Mouse (Mus musculus): Measurements from ENCODE around the gene Grk3. TPM values are rescaled to one million over a fixed set of nuclear protein-coding genes. Genes with fewer than 3 reads are reported as not detected.

The Grk3 gene
- polyA plus RNA-seq, 1 experiment from 2014 or later: 23.3 TPM

DNA sequence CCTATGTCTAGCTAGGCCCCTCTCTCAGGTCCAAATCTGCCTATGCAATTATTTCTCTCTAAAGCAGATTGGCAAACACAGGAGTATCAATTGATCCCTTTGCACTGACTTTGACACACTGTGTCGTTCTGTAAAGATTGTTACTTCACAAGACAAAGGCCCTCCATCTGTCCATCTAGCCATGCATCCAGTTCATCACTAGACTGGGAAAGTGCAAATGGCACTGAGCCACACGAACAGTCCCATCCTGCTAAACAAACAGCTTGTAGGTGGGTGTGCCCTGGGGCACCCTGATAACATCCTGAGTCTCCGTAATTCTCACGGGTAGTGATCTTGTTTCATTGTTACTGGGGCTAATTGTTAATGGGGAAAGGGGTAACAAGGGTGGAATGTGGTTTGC is 52.1 kb downstream of the Grk3 start:
- Histone ChIP-seq H3K27ac (replicated peaks) (no peak overlapping the region), H3K9ac (replicated peaks) (no peak overlapping the region), H3K4me2 (no peak overlapping the region), H3K4me1 (peaks cover 7% of the 10 kb centered on the region), H3K4me3 (replicated peaks) (no peak overlapping the region), H3K36me3 (no peaks in the 10 kb centered on the region), H3K9me3 (replicated peaks) (no peaks in the 10 kb centered on the region), H3K27me3 (replicated peaks) (no peaks in the 10 kb centered on the region)
- 24% methylated on average over 4 of the region's 4 CpGs for WGBS
- no peak for ATAC-seq (ENCODE audit: low FRiP score)

DNA sequence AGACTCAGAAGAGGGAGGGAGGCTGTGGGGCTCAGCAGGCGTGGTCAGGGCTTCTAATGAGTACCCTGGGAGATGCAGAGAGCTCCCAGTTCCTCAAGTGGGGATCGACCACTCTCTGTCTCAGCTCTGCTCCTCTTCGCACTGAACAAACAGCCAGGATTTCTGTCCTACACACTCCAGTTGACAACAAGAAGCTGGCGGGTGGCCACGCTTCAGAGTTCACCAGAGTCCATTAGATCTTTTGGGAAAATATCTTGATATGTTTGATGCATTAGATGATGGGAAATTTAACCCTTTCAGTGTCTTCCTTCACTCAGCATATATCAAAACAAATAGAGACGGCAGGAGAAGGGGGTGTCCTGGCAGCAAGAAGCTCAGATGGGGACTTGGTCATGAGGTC is 53.4 kb downstream of the Grk3 start:
- 71% methylated on average over 6 of the region's 6 CpGs for WGBS
- Histone ChIP-seq H3K4me1 (peaks cover 7% of the 10 kb centered on the region), H3K27me3 (replicated peaks) (no peaks in the 10 kb centered on the region), H3K27ac (replicated peaks) (no peak overlapping the region), H3K4me3 (replicated peaks) (no peak overlapping the region), H3K9ac (replicated peaks) (no peak overlapping the region), H3K4me2 (no peak overlapping the region), H3K36me3 (no peaks in the 10 kb centered on the region), H3K9me3 (replicated peaks) (no peaks in the 10 kb centered on the region)
- ATAC-seq (ENCODE audit: low FRiP score): no peak

DNA sequence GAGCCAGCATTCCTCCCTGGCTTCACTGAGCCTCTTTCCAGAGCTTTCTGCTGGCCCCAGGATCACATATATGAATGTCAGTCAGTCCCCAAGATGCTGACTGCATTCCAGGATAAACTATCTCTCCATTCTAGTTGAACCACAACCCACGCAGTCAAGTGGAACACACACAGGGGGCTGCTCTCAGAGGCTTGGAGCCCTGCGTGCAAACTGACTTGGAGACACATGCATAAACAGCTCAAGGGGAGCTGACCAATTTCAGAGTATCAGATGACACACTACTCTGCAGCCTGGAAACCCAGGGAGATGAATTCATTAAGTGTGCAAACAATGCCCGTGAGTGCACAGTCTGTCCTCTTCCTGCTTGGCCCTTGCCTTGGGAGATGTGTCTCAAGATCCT is 54.7 kb downstream of the Grk3 start:
- Histone ChIP-seq H3K4me3 (replicated peaks) (no peak overlapping the region), H3K36me3 (peaks cover 3% of the 10 kb centered on the region; the same call in 1 of the 2 replicates), H3K4me1 (peaks cover 7% of the 10 kb centered on the region), H3K4me2 (no peak overlapping the region), H3K27me3 (replicated peaks) (no peaks in the 10 kb centered on the region), H3K9ac (replicated peaks) (no peak overlapping the region), H3K27ac (replicated peaks) (no peak overlapping the region), H3K9me3 (replicated peaks) (no peaks in the 10 kb centered on the region)
- 28% methylated on average over 3 of the region's 3 CpGs for WGBS
- no peak for ATAC-seq (ENCODE audit: low FRiP score)

DNA sequence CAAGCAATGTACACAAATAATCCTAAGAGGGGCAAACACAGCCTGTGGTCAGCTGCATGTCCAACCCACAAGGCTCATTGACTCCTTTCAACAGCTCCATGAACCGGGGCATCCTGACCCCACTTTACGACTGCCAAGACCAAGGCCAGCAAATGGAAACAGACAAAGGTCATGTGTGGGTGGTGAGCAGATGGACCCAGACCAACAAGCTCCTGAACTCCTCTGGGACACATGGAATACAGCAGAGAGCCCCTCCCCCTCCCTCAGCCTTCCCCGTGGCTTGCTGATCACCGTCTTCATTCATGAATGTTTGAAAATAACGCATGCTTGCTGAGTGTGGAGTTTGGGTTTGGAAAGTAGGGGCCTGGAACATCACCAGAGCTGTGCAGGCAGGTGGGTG is 57.3 kb downstream of the Grk3 start:
- H3K36me3 ChIP-seq: peaks cover 3% of the 10 kb centered on the region; the same call in 1 of the 2 replicates
- no peak for ATAC-seq (ENCODE audit: low FRiP score)
- no peaks in the 10 kb centered on the region for H3K27me3 ChIP-seq (replicated peaks)
- no peak overlapping the region for H3K4me3 ChIP-seq (replicated peaks)
- 49% methylated on average over 5 of the region's 5 CpGs for WGBS
- H3K4me2 ChIP-seq: no peak overlapping the region
- no peaks in the 10 kb centered on the region for H3K9me3 ChIP-seq (replicated peaks)
- no peak overlapping the region for H3K27ac ChIP-seq (replicated peaks)
- no peak overlapping the region for H3K9ac ChIP-seq (replicated peaks)
- H3K4me1 ChIP-seq: no peaks in the 10 kb centered on the region; the same call in 1 of the 2 replicates

DNA sequence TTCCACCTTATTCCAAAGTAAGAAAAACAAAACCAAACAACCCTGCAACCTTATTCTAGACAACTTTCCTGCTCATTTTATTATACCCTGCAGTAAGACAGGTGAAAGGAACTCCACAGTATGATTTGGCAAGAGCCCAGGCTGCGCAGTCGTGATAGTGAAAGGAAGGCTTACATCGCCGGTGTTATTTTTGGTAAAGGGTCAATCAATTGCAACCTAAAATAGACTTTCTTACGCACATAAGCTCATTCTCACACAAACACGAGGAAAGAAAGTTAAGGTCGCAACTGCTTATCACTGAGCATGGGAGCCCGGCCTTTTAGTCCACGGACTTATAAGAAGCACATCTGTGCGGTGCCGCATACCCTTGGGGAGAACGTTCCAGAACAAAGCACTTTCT is 58.8 kb downstream of the Grk3 start:
- Histone ChIP-seq H3K4me3 (replicated peaks) (no peak overlapping the region), H3K36me3 (peaks cover 7% of the 10 kb centered on the region; the same call in 1 of the 2 replicates), H3K27ac (replicated peaks) (no peak overlapping the region), H3K9me3 (replicated peaks) (no peaks in the 10 kb centered on the region), H3K27me3 (replicated peaks) (no peaks in the 10 kb centered on the region), H3K4me2 (no peak overlapping the region), H3K9ac (replicated peaks) (no peak overlapping the region), H3K4me1 (no peaks in the 10 kb centered on the region)
- no peak for ATAC-seq (ENCODE audit: low FRiP score)
- 84% methylated on average over 12 of the region's 12 CpGs for WGBS

DNA sequence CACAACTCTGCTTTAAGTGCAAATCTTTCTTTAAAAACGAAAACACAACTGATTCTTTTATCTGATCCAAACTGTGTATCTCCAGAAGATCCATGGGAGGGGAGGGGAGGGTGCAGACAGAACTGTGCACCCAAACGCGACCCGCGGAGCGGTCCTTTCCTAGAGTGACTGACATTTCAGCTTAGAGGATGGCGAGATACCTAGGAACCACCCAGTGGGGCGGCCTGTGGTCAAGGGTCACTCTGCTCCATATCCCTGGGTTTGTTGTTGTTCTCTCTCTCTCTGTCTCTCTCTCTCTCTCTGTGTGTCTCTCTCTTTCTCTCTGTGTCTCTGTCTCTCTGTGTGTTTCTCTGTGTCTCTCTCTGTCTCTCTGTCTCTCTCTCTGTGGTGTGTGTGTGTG is 59.2 kb downstream of the Grk3 start:
- H3K27ac ChIP-seq (replicated peaks): no peak overlapping the region
- no peak for ATAC-seq (ENCODE audit: low FRiP score)
- no peak overlapping the region for H3K4me2 ChIP-seq
- no peaks in the 10 kb centered on the region for H3K9me3 ChIP-seq (replicated peaks)
- 90% methylated on average over 8 of the region's 8 CpGs for WGBS
- H3K4me1 ChIP-seq: no peaks in the 10 kb centered on the region
- H3K9ac ChIP-seq (replicated peaks): no peak overlapping the region
- H3K4me3 ChIP-seq (replicated peaks): no peak overlapping the region
- H3K27me3 ChIP-seq (replicated peaks): no peaks in the 10 kb centered on the region
- peaks cover 7% of the 10 kb centered on the region; the same call in 1 of the 2 replicates for H3K36me3 ChIP-seq

DNA sequence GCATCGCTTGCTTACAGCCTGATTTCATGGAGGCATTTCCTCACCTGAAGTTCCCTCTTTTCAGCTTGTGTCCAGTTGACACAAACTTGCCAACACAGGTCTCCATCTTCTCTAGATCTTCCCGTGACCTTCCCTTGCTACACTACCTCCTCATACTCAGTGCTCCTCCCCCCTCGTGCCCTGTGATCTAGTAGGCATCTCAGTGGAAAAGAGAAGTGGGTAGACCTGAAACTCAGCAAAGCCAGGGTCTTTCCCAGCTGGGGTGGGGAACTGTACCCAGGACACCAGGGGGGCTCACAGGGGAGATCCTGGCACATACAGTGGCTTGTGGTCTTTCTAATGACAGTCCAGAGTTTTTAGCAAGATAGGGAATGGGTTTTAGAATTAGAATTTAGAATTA is 64.7 kb downstream of the Grk3 start:
- Histone ChIP-seq H3K27me3 (replicated peaks) (no peaks in the 10 kb centered on the region), H3K4me1 (no peaks in the 10 kb centered on the region), H3K27ac (replicated peaks) (no peak overlapping the region), H3K9me3 (replicated peaks) (no peaks in the 10 kb centered on the region), H3K9ac (replicated peaks) (no peak overlapping the region), H3K4me3 (replicated peaks) (no peak overlapping the region), H3K36me3 (peaks cover 8% of the 10 kb centered on the region; the same call in 1 of the 2 replicates), H3K4me2 (no peak overlapping the region)
- 95% methylated on average over 3 of the region's 3 CpGs for WGBS
- ATAC-seq (ENCODE audit: low FRiP score): no peak

DNA sequence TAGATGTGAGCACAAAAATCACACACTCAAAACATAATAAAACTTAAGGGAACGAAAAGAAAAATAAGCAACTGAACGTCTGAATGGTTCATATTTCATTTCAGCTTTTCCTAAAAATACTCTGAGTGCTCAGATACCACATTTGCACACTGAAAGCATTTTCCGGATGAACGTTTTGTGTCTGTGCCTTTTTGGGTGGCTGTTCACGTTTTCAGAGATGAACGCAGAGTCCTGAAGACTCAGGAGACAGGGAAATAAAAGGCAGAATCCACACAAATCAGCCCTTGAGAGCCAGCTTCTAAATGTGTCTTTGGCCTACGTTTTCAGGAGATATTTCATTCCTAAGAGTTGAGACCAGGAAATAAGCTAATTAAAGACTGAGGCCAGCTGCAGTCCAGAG is 69.7 kb downstream of the Grk3 start:
- no peaks in the 10 kb centered on the region for H3K27me3 ChIP-seq (replicated peaks)
- WGBS: 72% methylated on average over 7 of the region's 7 CpGs
- H3K27ac ChIP-seq (replicated peaks): no peak overlapping the region
- no peaks in the 10 kb centered on the region for H3K9me3 ChIP-seq (replicated peaks)
- no peak overlapping the region for H3K9ac ChIP-seq (replicated peaks)
- H3K4me2 ChIP-seq: no peak overlapping the region
- no peak overlapping the region for H3K4me3 ChIP-seq (replicated peaks)
- ATAC-seq (ENCODE audit: low FRiP score): no peak
- peaks cover 8% of the 10 kb centered on the region; the same call in 1 of the 2 replicates for H3K36me3 ChIP-seq
- H3K4me1 ChIP-seq: no peaks in the 10 kb centered on the region

DNA sequence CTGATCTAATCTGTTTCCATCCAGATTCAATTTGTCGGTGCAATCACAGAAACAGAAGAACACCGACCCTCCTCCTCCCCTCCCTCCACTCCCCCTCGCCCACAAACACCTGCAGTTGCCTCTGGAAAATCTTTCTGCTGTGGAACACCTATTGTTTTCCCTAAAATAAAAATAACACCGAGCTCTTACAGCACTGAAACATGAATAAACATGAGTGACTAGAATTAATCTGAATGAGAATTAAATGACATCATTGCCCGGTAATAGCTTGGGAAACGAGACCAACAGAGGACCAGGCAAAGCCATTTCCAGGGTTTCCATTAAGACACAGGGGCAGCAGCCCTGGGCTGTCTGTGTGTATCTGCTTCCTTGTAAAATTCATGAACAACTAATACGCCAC is 73.3 kb downstream of the Grk3 start:
- Histone ChIP-seq H3K27ac (replicated peaks) (no peak overlapping the region), H3K4me1 (no peaks in the 10 kb centered on the region), H3K4me3 (replicated peaks) (no peak overlapping the region), H3K9ac (replicated peaks) (no peak overlapping the region), H3K36me3 (peaks cover 8% of the 10 kb centered on the region; the same call in 1 of the 2 replicates), H3K9me3 (replicated peaks) (no peaks in the 10 kb centered on the region), H3K27me3 (replicated peaks) (no peaks in the 10 kb centered on the region), H3K4me2 (no peak overlapping the region)
- ATAC-seq (ENCODE audit: low FRiP score): no peak
- 40% methylated on average over 7 of the region's 7 CpGs for WGBS

DNA sequence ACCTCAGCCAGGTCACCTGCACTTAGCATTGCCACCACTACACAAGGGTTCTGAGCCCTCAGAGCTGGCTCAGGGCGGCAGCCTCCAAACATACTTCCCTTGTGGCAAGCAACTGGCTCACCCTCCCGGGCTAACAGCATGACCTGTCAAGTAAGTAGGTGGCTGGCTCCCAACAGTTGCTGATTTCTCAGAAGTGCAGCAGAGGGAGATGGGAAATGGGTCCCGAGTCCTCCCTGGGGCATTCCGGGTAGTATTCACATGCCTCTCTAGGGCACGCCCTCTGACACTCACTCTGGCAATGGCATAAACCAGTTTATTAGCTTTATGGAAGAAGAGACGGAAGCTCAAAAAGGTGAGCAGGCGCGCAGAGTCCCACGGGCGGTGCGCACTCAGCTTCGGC is 74.6 kb downstream of the Grk3 start:
- 96% methylated on average over 12 of the region's 12 CpGs for WGBS

DNA sequence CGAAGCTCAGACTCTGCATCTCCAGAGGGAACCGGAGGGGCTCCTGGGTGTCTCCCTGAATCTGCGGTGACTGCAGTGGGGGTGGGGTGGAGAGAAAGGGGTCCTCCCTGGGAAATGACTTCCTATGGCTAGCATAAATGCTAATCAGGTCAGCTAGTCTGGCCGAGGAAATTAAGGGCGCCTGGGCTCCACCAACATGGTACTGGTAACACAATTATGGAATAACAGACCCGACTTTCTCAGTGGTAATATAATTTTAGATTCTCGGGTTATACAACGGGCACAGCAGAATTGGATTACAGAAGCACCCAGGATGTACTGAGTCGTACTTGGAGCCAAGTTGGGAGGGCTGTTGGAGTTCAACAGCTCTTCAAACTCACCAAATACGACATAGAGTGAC is 79.0 kb downstream of the Grk3 start:
- no peak for ATAC-seq (ENCODE audit: low FRiP score)
- no peak overlapping the region for H3K4me3 ChIP-seq (replicated peaks)
- 81% methylated on average over 10 of the region's 10 CpGs for WGBS

More for the DNA sequence above, 74.6 kb downstream of the Grk3 start:
- Histone ChIP-seq H3K4me2 (no peak overlapping the region), H3K36me3 (peaks cover 3% of the 10 kb centered on the region), H3K27ac (replicated peaks) (no peak overlapping the region), H3K9me3 (replicated peaks) (no peaks in the 10 kb centered on the region), H3K9ac (replicated peaks) (no peak overlapping the region), H3K4me1 (no peaks in the 10 kb centered on the region), H3K4me3 (replicated peaks) (no peak overlapping the region), H3K27me3 (replicated peaks) (no peaks in the 10 kb centered on the region)
- no peak for ATAC-seq (ENCODE audit: low FRiP score)

DNA sequence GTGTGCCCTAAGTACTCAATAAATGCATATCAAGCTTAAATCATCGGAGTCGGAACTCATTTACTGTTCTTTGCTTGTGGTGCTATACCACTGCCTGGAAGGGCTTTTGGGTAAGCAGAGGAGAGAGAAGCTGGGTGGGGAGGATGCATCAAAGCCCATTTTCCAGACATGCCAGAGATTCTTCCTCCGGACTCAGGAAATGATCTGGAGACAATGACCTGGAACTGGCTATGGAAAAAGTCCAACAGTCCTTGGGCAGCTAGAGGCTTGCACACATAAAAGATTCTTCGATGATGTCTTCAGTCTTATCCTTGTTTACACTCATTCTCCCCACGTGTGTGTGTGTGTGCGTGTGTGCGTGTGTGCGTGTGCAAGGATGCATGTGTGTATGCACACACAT is 80.2 kb downstream of the Grk3 start:
- peaks cover 6% of the 10 kb centered on the region; the same call in 1 of the 2 replicates for H3K4me1 ChIP-seq
- H3K36me3 ChIP-seq: no peaks in the 10 kb centered on the region; the same call in 1 of the 2 replicates
- ATAC-seq (ENCODE audit: low FRiP score): no peak
- no peaks in the 10 kb centered on the region for H3K27me3 ChIP-seq (replicated peaks)
- H3K9me3 ChIP-seq (replicated peaks): no peaks in the 10 kb centered on the region
- no peak overlapping the region for H3K4me3 ChIP-seq (replicated peaks)
- no peak overlapping the region for H3K4me2 ChIP-seq
- whole genome bisulfite sequencing: 86% methylated on average over 8 of the region's 8 CpGs
- H3K27ac ChIP-seq (replicated peaks): no peak overlapping the region
- H3K9ac ChIP-seq (replicated peaks): no peak overlapping the region

More for the DNA sequence above, 79.0 kb downstream of the Grk3 start:
- Histone ChIP-seq H3K4me1 (peaks cover 6% of the 10 kb centered on the region; the same call in 1 of the 2 replicates), H3K9ac (replicated peaks) (no peak overlapping the region), H3K27ac (replicated peaks) (no peak overlapping the region), H3K36me3 (peaks cover 3% of the 10 kb centered on the region), H3K4me2 (no peak overlapping the region), H3K9me3 (replicated peaks) (no peaks in the 10 kb centered on the region), H3K27me3 (replicated peaks) (no peaks in the 10 kb centered on the region)

All from neural tube, embryonic 15.5 days (tissue).